Mouse (Mus musculus) CH12F3 (cell line): ENCODE data around the gene Rhox13.

Experiments used
- in situ Hi-C: fragments of 300-500 bp; cut with MboI; formaldehyde crosslinking; loops from 2 replicates; pipeline ENCODE4 v1.14.3; 2020; ENCODE audit warnings: low sequenced_read_pairs

The Rhox13 gene

DNA sequence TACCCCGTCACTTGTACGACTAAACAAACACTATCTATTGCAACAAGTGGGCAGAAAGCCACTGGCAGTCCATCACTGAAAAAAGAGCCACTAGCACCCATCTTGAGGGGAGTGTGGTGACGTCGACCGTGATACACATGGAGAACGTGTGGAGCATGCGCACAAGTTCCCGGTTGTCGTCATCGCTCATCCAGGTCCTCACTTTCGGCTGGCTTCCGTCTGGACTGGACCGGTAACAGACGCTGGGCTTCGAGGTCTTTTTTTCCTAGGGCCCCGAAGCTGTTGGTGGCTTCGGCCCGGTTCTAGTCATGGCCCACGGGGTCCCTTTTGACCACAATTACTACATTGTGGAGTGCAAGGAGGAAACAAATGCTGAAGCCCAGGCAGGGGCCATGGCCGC lies at the start of gene Rhox13:
Gene Rhox13 (plus strand): TSS at position 238 of the 400 bp plus-strand sequence.
- in situ Hi-C loops: no loop called here

DNA sequence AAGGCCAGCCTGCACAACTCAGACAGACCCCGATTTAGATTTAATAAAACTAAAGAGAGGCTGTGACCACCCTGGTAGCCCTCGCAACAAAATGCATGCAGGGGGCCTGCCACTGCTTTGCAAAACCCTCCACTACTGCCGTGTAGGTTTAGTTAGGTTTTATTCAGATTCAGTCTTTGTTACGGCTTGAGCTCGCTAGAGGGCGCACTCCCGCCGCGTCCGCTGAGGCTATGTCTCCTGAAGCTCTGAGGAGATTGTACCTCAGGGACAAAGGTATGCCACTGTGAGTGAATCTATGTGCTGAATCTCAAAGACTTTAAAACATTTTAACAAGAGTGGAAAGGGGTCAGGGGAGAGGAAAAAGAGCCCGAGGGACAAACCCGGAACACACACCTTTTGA lies 36.8 kb upstream of the Rhox13 start:
- in situ Hi-C loops: no loop called here

DNA sequence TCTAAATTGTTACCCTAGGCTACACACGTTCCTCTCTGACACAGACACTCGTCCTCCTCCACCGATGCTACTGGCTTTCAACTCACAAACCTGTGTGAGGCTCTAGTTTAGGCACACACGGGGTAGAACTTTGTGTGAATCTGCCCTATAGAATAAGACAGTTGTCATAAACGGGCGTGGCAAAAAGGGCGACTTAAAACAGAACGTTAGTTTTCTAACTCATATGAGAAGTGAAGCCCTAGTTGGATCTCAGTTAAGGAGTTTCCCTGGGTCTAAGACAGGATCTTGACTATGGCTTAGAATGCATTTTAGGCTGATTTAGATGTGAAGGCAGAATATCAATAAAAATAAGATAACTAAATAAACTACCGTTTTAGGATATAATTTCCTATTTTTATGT lies 36.0 kb upstream of the Rhox13 start, which contains the start of gene Rhox11:
Gene Rhox11 (minus strand): TSS at position 101 of the 400 bp plus-strand sequence.
- in situ Hi-C loops: no loop called here

DNA sequence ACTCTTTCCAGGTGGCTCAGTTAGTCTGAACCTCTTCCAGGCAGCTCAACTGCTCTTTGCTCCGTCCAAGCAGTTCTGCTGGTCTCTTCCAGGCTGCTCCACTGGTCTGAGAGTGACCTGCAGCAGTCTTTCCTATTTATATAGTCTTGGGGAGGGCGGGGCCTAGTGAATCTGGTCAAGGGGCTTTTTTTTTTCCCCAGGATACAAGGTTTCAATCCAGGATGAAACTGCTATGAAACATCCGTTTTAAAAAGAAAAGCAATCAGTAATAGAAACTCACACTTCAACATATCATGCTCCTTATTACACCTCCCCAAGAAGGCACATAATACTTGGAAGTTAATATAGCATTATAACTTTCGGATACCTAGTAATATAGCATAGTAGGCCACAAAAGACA lies 10.2 kb upstream of the Rhox13 start, which contains the start of gene Rhox12:
Gene Rhox12 (minus strand): TSS at position 101 of the 400 bp plus-strand sequence.
- in situ Hi-C loops: no loop called here

DNA sequence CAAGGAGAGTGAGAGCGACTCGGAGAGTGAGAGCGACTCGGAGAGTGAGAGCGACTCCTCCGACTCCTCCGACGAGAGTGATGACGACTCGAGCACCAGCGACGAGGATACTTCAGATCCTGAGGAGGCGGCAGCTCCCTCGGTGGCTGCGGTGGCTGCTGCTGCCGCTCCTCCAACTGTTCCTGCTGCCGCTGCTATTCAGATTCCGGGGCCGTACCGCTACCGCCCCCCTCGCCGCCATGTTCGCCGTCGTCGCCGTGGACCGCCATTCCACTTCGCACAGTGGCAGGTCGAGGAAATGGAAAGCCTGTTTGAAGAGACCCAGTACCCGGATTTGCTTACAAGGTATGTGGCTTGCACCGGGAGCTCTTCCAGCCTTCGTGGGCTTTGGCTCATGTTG lies 459 bp downstream of the Rhox13 start:
- in situ Hi-C loops: no loop called here

DNA sequence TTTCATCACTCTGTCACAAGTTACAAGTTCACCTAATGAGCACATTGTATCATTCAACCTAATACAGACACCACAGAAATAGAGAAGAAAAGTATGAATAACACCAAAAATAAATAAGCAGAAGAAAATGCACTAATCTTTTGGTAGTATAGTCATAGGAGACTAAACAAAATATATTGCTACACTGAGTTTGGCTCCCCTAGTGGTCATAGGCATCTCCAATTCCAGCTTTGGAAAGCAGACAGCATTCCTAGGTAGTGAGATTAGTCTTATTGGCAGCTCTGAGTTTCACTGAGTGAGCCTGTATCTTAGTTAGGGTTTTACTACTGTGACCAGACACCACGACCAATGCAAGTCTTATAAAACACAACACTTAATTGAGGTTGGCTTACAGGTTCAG lies 38.1 kb downstream of the Rhox13 start:
- in situ Hi-C loops: no loop called here

DNA sequence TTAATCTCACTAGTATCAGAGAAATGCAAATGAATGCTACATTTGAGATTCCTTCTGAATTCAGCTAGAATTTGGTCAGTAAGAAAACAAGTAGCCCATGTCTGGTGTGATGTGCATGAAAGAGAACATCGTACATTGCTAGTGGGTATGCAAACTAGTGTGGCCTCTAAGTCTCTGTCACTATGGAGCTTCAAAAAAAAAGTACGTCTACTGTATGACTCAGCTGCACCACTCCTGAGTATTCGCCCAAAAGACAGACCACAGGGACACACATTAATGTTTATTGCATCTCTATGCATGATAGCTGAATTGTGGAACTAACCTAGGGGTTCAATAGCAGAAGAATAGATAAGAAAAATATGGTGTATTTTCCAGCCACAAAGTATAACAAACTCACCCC lies 44.3 kb downstream of the Rhox13 start:
- in situ Hi-C loops: no loop called here

DNA sequence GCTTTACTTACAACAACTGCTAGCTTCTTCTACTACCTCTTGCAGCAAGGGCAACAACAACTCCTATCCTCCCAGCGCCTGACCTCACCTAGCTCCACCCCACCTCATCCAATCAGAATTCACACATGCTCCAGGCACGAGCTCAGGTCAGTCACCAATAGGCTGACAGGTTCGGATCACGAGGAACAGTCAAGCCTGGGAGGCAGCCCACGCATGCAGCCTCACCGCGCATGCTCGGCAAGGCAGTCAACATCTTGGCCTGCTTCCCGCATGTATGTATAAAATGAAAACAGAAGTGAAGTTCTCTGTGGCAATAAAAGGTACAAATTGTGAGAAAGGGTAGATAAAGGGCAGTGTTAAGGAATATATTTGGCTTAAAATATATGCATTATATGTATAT lies 45.0 kb downstream of the Rhox13 start:
- in situ Hi-C loops: no loop called here

DNA sequence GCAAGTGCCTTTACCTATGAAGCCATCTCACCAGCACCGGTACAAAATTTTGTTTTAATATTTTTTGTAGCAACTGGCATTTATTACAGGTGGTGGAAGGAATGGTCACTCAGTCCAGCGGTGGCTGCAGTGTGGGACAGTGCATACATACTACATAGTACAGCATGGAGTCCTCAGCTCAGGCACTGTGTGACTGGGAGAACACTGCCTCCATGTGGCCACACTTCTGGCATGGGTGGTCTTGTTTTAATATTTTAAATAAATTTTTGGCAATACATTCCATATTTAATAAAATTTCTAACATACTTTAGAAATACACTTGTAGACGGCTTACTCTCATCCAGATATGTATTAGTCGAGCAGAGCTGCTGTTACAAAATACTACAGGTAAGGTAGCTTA lies 45.6 kb downstream of the Rhox13 start:
- in situ Hi-C loops: no loop called here
